Mouse (Mus musculus): ENCODE measurements at regions not wholly inside any gene's neighbourhood (a gene's known extent, or its start where the extent isn't known, plus 50 kb on each side); places are given as distances from the start of the nearest gene placed in this dataset.

GRCm38 (mm10) chr5:119130176-119130575 lies 540.3 kb upstream of the Tbx3 start:
- no peak overlapping the region for H3K9ac ChIP-seq (ENCODE audit: low read depth, low read length)
- H3K27ac ChIP-seq (ENCODE audit: low read depth, low read length): no peak overlapping the region
- ATAC-seq: no peak
- no peaks in the 10 kb centered on the region for H3K27me3 ChIP-seq (replicated peaks; ENCODE audit: control insufficient read depth, insufficient read depth, low read length)
- TF ChIP-seq CTCF (IDR thresholded peaks at IDR 0.05; ENCODE audit: low read depth): no peak
- no peaks in the 10 kb centered on the region for H3K4me1 ChIP-seq (replicated peaks; ENCODE audit: control insufficient read depth, insufficient read depth, low read length)
- 93% methylated on average over 7 of the region's 7 CpGs for WGBS
- no peak overlapping the region for H3K4me3 ChIP-seq (ENCODE audit: low read depth, low read length)
- H3K4me2 ChIP-seq (replicated peaks; ENCODE audit: low read depth): no peak overlapping the region
- no peaks in the 10 kb centered on the region for H3K36me3 ChIP-seq (ENCODE audit: control insufficient read depth, insufficient read depth)
- no peaks in the 10 kb centered on the region for H3K9me3 ChIP-seq (ENCODE audit: control insufficient read depth)

- no peak overlapping the region for H3K4me2 ChIP-seq (replicated peaks; ENCODE audit: low read depth)
- H3K4me3 ChIP-seq (ENCODE audit: low read depth, low read length): no peak overlapping the region
- no peak overlapping the region for H3K27ac ChIP-seq (ENCODE audit: low read depth, low read length)
- ATAC-seq: no peak
- H3K9ac ChIP-seq (ENCODE audit: low read depth, low read length): no peak overlapping the region
- no peaks in the 10 kb centered on the region for H3K9me3 ChIP-seq (ENCODE audit: control insufficient read depth)
- no peak for TF ChIP-seq CTCF (IDR thresholded peaks at IDR 0.05; ENCODE audit: low read depth)
- H3K4me1 ChIP-seq (replicated peaks; ENCODE audit: control insufficient read depth, insufficient read depth, low read length): no peaks in the 10 kb centered on the region
- H3K36me3 ChIP-seq (ENCODE audit: control insufficient read depth, insufficient read depth): no peaks in the 10 kb centered on the region
- H3K27me3 ChIP-seq (replicated peaks; ENCODE audit: control insufficient read depth, insufficient read depth, low read length): no peaks in the 10 kb centered on the region
- WGBS: 56% methylated on average over 10 of the region's 10 CpGs
Measured at GRCm38 (mm10) chr5:119131461-119131860, 539.0 kb upstream of the Tbx3 start.

- H3K9me3 ChIP-seq (ENCODE audit: control insufficient read depth): no peaks in the 10 kb centered on the region
- H3K4me3 ChIP-seq (ENCODE audit: low read depth, low read length): no peak overlapping the region
- no peak for ATAC-seq
- H3K9ac ChIP-seq (ENCODE audit: low read depth, low read length): no peak overlapping the region
- no peak overlapping the region for H3K4me2 ChIP-seq (replicated peaks; ENCODE audit: low read depth)
- no peaks in the 10 kb centered on the region for H3K4me1 ChIP-seq (replicated peaks; ENCODE audit: control insufficient read depth, insufficient read depth, low read length)
- H3K27ac ChIP-seq (ENCODE audit: low read depth, low read length): no peak overlapping the region
- no peaks in the 10 kb centered on the region for H3K36me3 ChIP-seq (ENCODE audit: control insufficient read depth, insufficient read depth)
- no peaks in the 10 kb centered on the region for H3K27me3 ChIP-seq (replicated peaks; ENCODE audit: control insufficient read depth, insufficient read depth, low read length)
- WGBS: 66% methylated on average over 13 of the region's 13 CpGs
- no peak for TF ChIP-seq CTCF (IDR thresholded peaks at IDR 0.05; ENCODE audit: low read depth)
Measured at GRCm38 (mm10) chr5:119133378-119133777, 537.1 kb upstream of the Tbx3 start.

GRCm38 (mm10) chr5:119136916-119137315 lies 533.6 kb upstream of the Tbx3 start:
- H3K4me3 ChIP-seq (ENCODE audit: low read depth, low read length): no peak overlapping the region
- no peak for ATAC-seq
- no peak overlapping the region for H3K4me2 ChIP-seq (replicated peaks; ENCODE audit: low read depth)
- no peaks in the 10 kb centered on the region for H3K4me1 ChIP-seq (replicated peaks; ENCODE audit: control insufficient read depth, insufficient read depth, low read length)
- no peaks in the 10 kb centered on the region for H3K36me3 ChIP-seq (ENCODE audit: control insufficient read depth, insufficient read depth)
- 58% methylated on average over 8 of the region's 8 CpGs for WGBS
- no peaks in the 10 kb centered on the region for H3K9me3 ChIP-seq (ENCODE audit: control insufficient read depth)
- TF ChIP-seq CTCF (IDR thresholded peaks at IDR 0.05; ENCODE audit: low read depth): no peak
- no peaks in the 10 kb centered on the region for H3K27me3 ChIP-seq (replicated peaks; ENCODE audit: control insufficient read depth, insufficient read depth, low read length)
- no peak overlapping the region for H3K9ac ChIP-seq (ENCODE audit: low read depth, low read length)
- H3K27ac ChIP-seq (ENCODE audit: low read depth, low read length): no peak overlapping the region

GRCm38 (mm10) chr5:119137409-119137808 lies 533.1 kb upstream of the Tbx3 start:
- 43% methylated on average over 13 of the region's 13 CpGs for WGBS
- Histone ChIP-seq H3K4me2 (replicated peaks; ENCODE audit: low read depth) (no peak overlapping the region), H3K36me3 (ENCODE audit: control insufficient read depth, insufficient read depth) (no peaks in the 10 kb centered on the region), H3K27ac (ENCODE audit: low read depth, low read length) (no peak overlapping the region), H3K27me3 (replicated peaks; ENCODE audit: control insufficient read depth, insufficient read depth, low read length) (no peaks in the 10 kb centered on the region), H3K9ac (ENCODE audit: low read depth, low read length) (no peak overlapping the region), H3K4me3 (ENCODE audit: low read depth, low read length) (no peak overlapping the region), H3K9me3 (ENCODE audit: control insufficient read depth) (no peaks in the 10 kb centered on the region), H3K4me1 (replicated peaks; ENCODE audit: control insufficient read depth, insufficient read depth, low read length) (no peaks in the 10 kb centered on the region)
- ATAC-seq: no peak
- no peak for TF ChIP-seq CTCF (IDR thresholded peaks at IDR 0.05; ENCODE audit: low read depth)

- WGBS: 66% methylated on average over 10 of the region's 10 CpGs
- Histone ChIP-seq H3K27ac (ENCODE audit: low read depth, low read length) (no peak overlapping the region), H3K4me1 (replicated peaks; ENCODE audit: control insufficient read depth, insufficient read depth, low read length) (no peaks in the 10 kb centered on the region), H3K4me2 (replicated peaks; ENCODE audit: low read depth) (no peak overlapping the region), H3K4me3 (ENCODE audit: low read depth, low read length) (no peak overlapping the region), H3K9ac (ENCODE audit: low read depth, low read length) (no peak overlapping the region), H3K27me3 (replicated peaks; ENCODE audit: control insufficient read depth, insufficient read depth, low read length) (no peaks in the 10 kb centered on the region), H3K9me3 (ENCODE audit: control insufficient read depth) (no peaks in the 10 kb centered on the region), H3K36me3 (ENCODE audit: control insufficient read depth, insufficient read depth) (no peaks in the 10 kb centered on the region)
- ATAC-seq: no peak
- TF ChIP-seq CTCF (IDR thresholded peaks at IDR 0.05; ENCODE audit: low read depth): no peak
Measured at GRCm38 (mm10) chr5:119137821-119138221, 532.6 kb upstream of the Tbx3 start.

- Histone ChIP-seq H3K9me3 (ENCODE audit: control insufficient read depth) (no peaks in the 10 kb centered on the region), H3K36me3 (ENCODE audit: control insufficient read depth, insufficient read depth) (no peaks in the 10 kb centered on the region), H3K27me3 (replicated peaks; ENCODE audit: control insufficient read depth, insufficient read depth, low read length) (no peaks in the 10 kb centered on the region), H3K9ac (ENCODE audit: low read depth, low read length) (no peak overlapping the region), H3K4me2 (replicated peaks; ENCODE audit: low read depth) (no peak overlapping the region), H3K27ac (ENCODE audit: low read depth, low read length) (no peak overlapping the region), H3K4me1 (replicated peaks; ENCODE audit: control insufficient read depth, insufficient read depth, low read length) (no peaks in the 10 kb centered on the region), H3K4me3 (ENCODE audit: low read depth, low read length) (no peak overlapping the region)
- no peak for ATAC-seq
- TF ChIP-seq CTCF (IDR thresholded peaks at IDR 0.05; ENCODE audit: low read depth): no peak
- 56% methylated on average over 14 of the region's 14 CpGs for WGBS
Measured at GRCm38 (mm10) chr5:119138293-119138692, 532.2 kb upstream of the Tbx3 start.
